Mouse (Mus musculus) stomach, adult 2 months (tissue): ENCODE measurements around the gene Cdh23. TPM values are rescaled to one million over a fixed set of nuclear protein-coding genes. Genes with fewer than 3 reads are reported as not detected.

Source experiments
- polyA plus RNA-seq: library from polyadenylated mRNA; depleted of rRNA; stranded (reverse); fragments of >200 nt; gene quantifications from 2 replicates; pipeline ENCODE4 v1.2.3, GENCODE M21; 2012; rRNA removed

Gene Cdh23
- polyA plus RNA-seq = 0.01 and 0.19 TPM in 2 replicates

DNA sequence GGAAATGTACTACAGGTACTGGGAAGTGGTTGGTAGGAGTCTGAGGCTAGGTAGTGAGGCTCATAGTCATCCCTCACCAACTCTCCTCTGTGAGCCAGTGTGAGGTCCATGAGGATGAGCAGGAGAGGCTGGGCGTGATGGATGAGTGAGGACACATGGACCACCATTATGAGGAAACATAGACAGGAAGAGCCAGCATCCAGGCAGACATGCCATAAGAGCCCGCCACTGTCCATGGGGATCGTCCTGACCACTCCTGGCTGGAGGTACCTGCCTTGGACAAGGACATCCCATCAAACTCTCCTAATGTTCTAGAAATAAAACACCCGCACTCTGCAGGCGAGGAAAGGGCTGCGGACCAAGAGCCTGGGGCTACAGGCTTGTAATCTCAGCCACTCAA, at the start of gene Cdh23:
Gene Cdh23 (minus strand): TSS at position 101 of the 400 bp plus-strand sequence.

DNA sequence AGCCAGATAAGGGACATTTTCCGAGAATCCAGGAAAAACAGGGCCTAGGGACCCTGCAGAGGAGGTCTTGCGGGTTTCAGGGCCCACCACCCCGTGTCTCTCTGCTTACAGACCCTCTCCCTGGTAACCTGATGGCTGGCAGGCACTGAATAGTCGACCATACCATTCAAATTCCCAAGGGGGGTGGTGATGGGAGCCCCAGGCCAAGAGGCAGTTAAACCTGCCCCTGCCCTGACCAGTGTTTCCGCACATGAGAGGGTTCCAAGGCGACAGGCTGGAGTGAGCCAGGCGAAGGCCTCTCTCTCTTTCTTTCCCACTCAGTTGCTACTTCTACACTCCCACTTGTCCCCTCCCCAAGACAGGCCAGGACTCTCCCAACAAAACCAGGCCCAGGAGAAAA, 296.8 kb downstream of the Cdh23 start, which contains the start of gene Gm17455:
Gene Gm17455 (plus strand): TSS at position 278 of the 400 bp plus-strand sequence.

GRCm38 (mm10) chr10:60346701-60347405, 349.4 kb downstream of the Cdh23 start, which contains the start of gene Vsir:
Gene Vsir, plus strand, starts transcription at chr10:60346851.

GRCm38 (mm10) chr10:60277207-60278005, 418.9 kb downstream of the Cdh23 start, which contains the start of gene Psap:
Gene Psap, plus strand, starts transcription at chr10:60277627.

Other genes starting within 250 kb of the Cdh23 start
- 2.7 and 4.1 TPM in 2 replicates for gene Slc29a3, start 56.3 kb upstream of the Cdh23 start, polyA plus RNA-seq
- gene Unc5b, start 135.1 kb upstream of the Cdh23 start, polyA plus RNA-seq = 17.9 and 18.8 TPM in 2 replicates